Mouse (Mus musculus): ENCODE results near the gene Klhl2. TPM values are rescaled to one million over a fixed set of nuclear protein-coding genes. Genes with fewer than 3 reads are reported as not detected.

The Klhl2 gene
- polyA plus RNA-seq, 2 experiments: 9.5 to 12.4 TPM

DNA sequence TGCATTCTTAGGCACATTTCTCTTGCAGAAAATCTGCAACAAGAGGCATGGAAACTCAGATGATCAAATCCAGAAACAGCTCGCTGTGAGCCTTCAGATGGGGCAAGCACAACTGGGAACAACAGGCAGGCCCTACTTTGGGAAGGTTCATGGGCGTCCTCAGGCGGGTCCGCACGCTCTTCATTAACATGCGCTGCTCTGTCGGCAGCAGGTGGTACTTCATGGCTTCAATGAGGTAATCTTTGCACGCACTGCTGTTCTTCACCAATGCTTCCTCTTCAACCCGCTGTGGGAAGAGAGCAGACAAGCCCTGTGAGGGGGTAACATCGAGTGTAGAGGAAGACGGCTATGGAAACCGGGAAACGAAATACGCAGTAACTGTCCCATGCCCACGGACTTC is 91.9 kb downstream of the Klhl2 start:
- 93% methylated on average over 15 of the region's 15 CpGs for WGBS
- no peak overlapping the region for H3K27ac ChIP-seq (replicated peaks; ENCODE audit: low read depth, low read length)
- H3K27me3 ChIP-seq (ENCODE audit: control insufficient read depth, insufficient read depth, low read length): no peaks in the 10 kb centered on the region
- no peaks in the 10 kb centered on the region for H3K4me1 ChIP-seq (ENCODE audit: control insufficient read depth, insufficient read depth, low read length)
- H3K36me3 ChIP-seq (ENCODE audit: control insufficient read depth, insufficient read depth, low read length): peaks cover under 1% of the 10 kb centered on the region
- no peak for ATAC-seq (ENCODE audit: low FRiP score, low read depth)
- no peak overlapping the region for H3K4me2 ChIP-seq (replicated peaks; ENCODE audit: low read depth, low read length, severe bottlenecking)
- H3K9ac ChIP-seq (ENCODE audit: low read depth, low read length, severe bottlenecking): no peak overlapping the region
- no peak overlapping the region for H3K4me3 ChIP-seq (replicated peaks; ENCODE audit: low read length)
- TF ChIP-seq POLR2A (IDR thresholded peaks at IDR 0.05; ENCODE audit: borderline replicate concordance, extremely low read depth, insufficient read depth, insufficient read length): no peak
- DNase-seq (ENCODE audit: low spot score): no peak
- H3K9me3 ChIP-seq (ENCODE audit: control insufficient read depth, low read length): no peaks in the 10 kb centered on the region

DNA sequence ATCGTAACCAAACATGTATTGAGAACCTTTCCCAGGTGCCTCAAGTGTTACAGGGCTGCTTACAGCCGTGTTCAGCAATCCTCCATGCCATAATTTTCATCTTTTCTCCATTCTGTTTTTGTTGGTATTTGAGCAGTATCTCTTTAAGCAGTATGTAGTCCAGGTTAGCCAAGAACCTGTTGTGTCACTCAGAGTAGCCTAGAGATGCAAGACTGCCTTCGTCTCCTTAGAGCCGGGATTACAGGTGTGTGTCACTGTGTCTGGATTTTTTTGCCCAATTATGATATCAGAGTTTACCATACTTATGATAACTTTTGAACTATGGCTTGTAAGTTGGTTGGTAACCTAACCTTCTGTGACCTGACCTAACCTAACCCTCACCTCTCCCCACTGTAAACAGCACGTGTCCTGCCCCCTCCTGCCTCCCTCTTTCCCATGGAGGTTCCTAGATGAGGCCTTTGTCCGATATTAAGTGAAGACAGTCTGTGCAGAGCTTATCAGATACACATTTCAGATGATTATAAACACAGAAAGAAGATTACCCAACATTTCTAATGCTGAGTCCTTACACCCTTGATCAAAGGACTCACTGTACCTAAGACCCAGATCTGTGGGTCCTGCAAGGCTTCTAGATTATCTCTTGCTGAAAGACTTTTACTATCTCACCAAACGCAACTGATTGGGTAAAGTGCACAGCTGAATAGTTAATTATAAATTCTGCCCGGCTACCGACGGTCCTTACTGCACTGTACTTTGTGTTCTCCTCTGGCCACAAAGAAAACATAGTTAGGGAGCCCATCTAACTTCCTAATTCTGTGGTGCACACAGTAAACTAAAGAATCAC is 103.4 kb downstream of the Klhl2 start:
- H3K27me3 ChIP-seq (ENCODE audit: control insufficient read depth, insufficient read depth, low read length): no peaks in the 10 kb centered on the region
- 86% methylated on average over 10 of the region's 10 CpGs for WGBS
- H3K9ac ChIP-seq (ENCODE audit: low read depth, low read length, severe bottlenecking): no peak overlapping the region
- peaks cover 20% of the 10 kb centered on the region for H3K36me3 ChIP-seq (ENCODE audit: control insufficient read depth, insufficient read depth, low read length)
- no peaks in the 10 kb centered on the region for H3K9me3 ChIP-seq (ENCODE audit: control insufficient read depth, low read length)
- no peak overlapping the region for H3K4me2 ChIP-seq (replicated peaks; ENCODE audit: low read depth, low read length, severe bottlenecking)
- DNase-seq (ENCODE audit: low spot score) (no peak), ATAC-seq (ENCODE audit: low FRiP score, low read depth) (no peak)
- no peak overlapping the region for H3K4me3 ChIP-seq (replicated peaks; ENCODE audit: low read length)
- no peak for TF ChIP-seq POLR2A (IDR thresholded peaks at IDR 0.05; ENCODE audit: borderline replicate concordance, extremely low read depth, insufficient read depth, insufficient read length)
- H3K27ac ChIP-seq (replicated peaks; ENCODE audit: low read depth, low read length): no peak overlapping the region
- H3K4me1 ChIP-seq (ENCODE audit: control insufficient read depth, insufficient read depth, low read length): no peaks in the 10 kb centered on the region

DNA sequence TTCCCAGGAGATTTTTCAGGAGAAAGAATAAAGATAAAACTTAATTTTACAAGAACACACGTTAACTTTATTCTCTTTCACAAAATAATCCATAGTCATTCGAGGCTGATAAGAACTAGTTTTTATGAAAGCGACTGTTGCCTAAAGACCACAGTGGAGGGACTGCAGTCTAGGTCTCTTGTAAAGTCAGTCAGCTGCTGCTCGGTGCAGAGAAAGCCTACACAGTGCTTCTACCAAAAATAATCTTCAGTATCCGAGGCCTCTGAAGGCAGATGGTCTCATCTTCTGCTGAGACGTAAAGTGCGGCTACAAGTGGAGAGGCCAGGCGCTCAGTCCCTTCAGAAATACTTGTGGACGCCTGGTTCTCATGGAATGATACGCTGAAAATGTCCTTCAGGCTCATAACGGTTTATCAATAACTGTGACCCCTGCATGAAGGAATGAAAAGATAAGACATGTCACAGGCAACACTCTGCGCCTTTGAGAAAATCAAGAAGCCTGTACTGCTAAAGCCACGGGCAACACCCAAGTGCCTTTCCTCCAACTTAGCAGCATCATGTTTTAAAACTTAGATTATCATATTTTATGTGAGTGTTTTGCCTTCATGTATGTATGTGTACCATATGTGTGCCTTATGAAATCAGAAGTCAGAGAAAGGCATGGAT is 109.1 kb downstream of the Klhl2 start:
- DNase-seq (ENCODE audit: low spot score) (no peak), ATAC-seq (ENCODE audit: low FRiP score, low read depth) (no peak)
- Histone ChIP-seq H3K36me3 (ENCODE audit: control insufficient read depth, insufficient read depth, low read length) (no peaks in the 10 kb centered on the region; the same call in 1 of the 2 replicates), H3K4me3 (replicated peaks; ENCODE audit: low read length) (no peak overlapping the region), H3K4me1 (ENCODE audit: control insufficient read depth, insufficient read depth, low read length) (no peaks in the 10 kb centered on the region), H3K4me2 (replicated peaks; ENCODE audit: low read depth, low read length, severe bottlenecking) (no peak overlapping the region), H3K9ac (ENCODE audit: low read depth, low read length, severe bottlenecking) (no peak overlapping the region), H3K27me3 (ENCODE audit: control insufficient read depth, insufficient read depth, low read length) (no peaks in the 10 kb centered on the region), H3K27ac (replicated peaks; ENCODE audit: low read depth, low read length) (no peak overlapping the region), H3K9me3 (ENCODE audit: control insufficient read depth, low read length) (no peaks in the 10 kb centered on the region)
- no peak for TF ChIP-seq POLR2A (IDR thresholded peaks at IDR 0.05; ENCODE audit: borderline replicate concordance, extremely low read depth, insufficient read depth, insufficient read length)
- 92% methylated on average over 13 of the region's 13 CpGs for WGBS

DNA sequence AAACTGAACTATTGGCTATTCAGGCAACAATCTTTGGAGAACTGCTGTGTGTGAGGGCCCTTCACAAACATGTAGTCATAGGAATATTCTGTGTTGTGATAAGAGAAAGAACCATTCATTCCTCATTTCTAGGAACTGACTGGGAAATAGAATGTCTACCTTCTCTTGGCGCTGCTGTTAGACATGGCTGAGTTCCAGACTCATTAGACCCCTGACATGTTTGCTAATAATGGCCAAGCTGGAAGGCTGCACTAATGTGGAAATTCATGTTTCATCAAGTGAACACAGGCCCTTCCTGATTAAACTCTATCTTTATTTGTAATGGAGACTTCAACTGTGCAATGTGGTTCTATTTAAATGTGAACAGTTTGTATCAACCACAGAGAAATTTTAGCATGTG is 110.9 kb downstream of the Klhl2 start:
- no peak for DNase-seq (ENCODE audit: low spot score)
- TF ChIP-seq POLR2A (IDR thresholded peaks at IDR 0.05; ENCODE audit: borderline replicate concordance, extremely low read depth, insufficient read depth, insufficient read length): no peak
- Histone ChIP-seq H3K36me3 (ENCODE audit: control insufficient read depth, insufficient read depth, low read length) (no peaks in the 10 kb centered on the region; the same call in 1 of the 2 replicates), H3K9me3 (ENCODE audit: control insufficient read depth, low read length) (no peaks in the 10 kb centered on the region), H3K4me1 (ENCODE audit: control insufficient read depth, insufficient read depth, low read length) (no peaks in the 10 kb centered on the region), H3K4me2 (replicated peaks; ENCODE audit: low read depth, low read length, severe bottlenecking) (no peak overlapping the region), H3K27ac (replicated peaks; ENCODE audit: low read depth, low read length) (no peak overlapping the region), H3K9ac (ENCODE audit: low read depth, low read length, severe bottlenecking) (no peak overlapping the region), H3K27me3 (ENCODE audit: control insufficient read depth, insufficient read depth, low read length) (no peaks in the 10 kb centered on the region), H3K4me3 (replicated peaks; ENCODE audit: low read length) (no peak overlapping the region)
- no peak for ATAC-seq (ENCODE audit: low FRiP score, low read depth)
- WGBS: 77% methylated on average over 1 of the region's 1 CpGs

DNA sequence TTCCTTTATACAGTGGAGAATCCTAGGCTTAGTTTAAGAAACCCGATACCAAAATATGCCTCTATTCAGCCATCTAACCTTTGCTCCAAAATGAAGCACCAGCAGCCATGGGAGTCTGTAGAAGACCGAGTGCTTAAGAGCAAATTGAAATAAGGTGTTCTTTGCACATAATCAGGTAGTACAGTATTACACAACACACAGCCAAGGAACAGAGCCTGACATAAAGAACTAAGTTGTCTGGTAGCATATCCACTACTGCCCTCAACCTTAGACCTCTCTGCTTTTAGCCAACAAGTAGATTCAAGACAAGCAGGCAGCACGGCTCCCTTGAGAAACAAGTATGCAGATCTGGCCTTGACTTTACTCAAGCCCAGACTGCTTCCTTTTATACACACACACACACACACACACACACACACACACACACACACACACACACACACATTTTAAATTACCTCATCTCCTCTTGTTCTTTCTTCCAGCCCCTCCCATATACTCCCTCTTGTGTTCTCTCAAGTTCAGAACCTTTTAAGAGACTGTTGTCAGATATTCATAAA is 113.0 kb downstream of the Klhl2 start:
- no peaks in the 10 kb centered on the region; the same call in 1 of the 2 replicates for H3K36me3 ChIP-seq (ENCODE audit: control insufficient read depth, insufficient read depth, low read length)
- no peak for TF ChIP-seq POLR2A (IDR thresholded peaks at IDR 0.05; ENCODE audit: borderline replicate concordance, extremely low read depth, insufficient read depth, insufficient read length)

More for the DNA sequence above, 113.0 kb downstream of the Klhl2 start:
- no peak overlapping the region for H3K27ac ChIP-seq (replicated peaks; ENCODE audit: low read depth, low read length)
- H3K9me3 ChIP-seq (ENCODE audit: control insufficient read depth, low read length): no peaks in the 10 kb centered on the region
- WGBS: 81% methylated on average over 3 of the region's 3 CpGs
- DNase-seq (ENCODE audit: low spot score) (no peak), ATAC-seq (ENCODE audit: low FRiP score, low read depth) (no peak)
- no peak overlapping the region for H3K9ac ChIP-seq (ENCODE audit: low read depth, low read length, severe bottlenecking)
- peaks cover 6% of the 10 kb centered on the region; the same call in 1 of the 2 replicates for H3K4me1 ChIP-seq (ENCODE audit: control insufficient read depth, insufficient read depth, low read length)
- no peaks in the 10 kb centered on the region for H3K27me3 ChIP-seq (ENCODE audit: control insufficient read depth, insufficient read depth, low read length)
- H3K4me3 ChIP-seq (replicated peaks; ENCODE audit: low read length): no peak overlapping the region
- no peak overlapping the region for H3K4me2 ChIP-seq (replicated peaks; ENCODE audit: low read depth, low read length, severe bottlenecking)
